Mouse (Mus musculus): Measurements from ENCODE around the gene Mepce. TPM values are rescaled to one million over a fixed set of nuclear protein-coding genes. Genes with fewer than 3 reads are reported as not detected.
"Not testable (repeated sequence)": the region's sequence is repeated elsewhere in the genome, so short reads cannot be mapped to it uniquely, and the experiment has no call there.

Gene Mepce
- total RNA-seq, 2 experiments from 2014 or later, result 24.2 to 28.7 TPM

DNA sequence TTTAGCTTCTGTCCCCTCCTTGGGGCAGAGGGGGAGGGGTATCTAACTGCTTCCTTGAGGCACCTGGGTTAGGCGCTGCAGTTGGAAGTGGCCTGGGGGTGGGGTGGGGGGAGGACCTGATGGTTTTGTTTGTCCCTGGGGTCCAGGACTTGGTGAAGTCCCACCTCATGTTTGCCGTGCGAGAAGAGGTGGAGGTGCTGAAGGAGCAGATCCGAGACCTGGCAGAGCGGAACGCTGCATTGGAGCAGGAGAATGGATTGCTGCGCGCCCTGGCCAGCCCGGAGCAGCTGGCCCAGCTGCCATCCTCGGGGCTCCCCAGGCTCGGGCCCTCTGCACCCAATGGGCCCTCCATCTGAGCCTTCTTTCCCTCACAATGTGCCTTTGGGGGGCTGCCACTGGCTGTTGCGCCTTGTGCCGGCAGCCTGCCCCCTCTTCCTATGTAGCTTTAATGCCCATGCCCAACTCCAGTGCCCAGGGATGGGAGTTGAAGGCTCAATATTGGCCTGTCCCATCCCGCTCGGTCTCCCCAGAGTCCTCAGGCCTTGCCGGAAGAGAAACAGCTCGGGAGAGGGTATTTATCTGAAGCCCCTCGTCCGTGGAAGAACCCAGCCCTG lies 28.4 kb downstream of the Mepce start:
- no peak for DNase-seq

DNA sequence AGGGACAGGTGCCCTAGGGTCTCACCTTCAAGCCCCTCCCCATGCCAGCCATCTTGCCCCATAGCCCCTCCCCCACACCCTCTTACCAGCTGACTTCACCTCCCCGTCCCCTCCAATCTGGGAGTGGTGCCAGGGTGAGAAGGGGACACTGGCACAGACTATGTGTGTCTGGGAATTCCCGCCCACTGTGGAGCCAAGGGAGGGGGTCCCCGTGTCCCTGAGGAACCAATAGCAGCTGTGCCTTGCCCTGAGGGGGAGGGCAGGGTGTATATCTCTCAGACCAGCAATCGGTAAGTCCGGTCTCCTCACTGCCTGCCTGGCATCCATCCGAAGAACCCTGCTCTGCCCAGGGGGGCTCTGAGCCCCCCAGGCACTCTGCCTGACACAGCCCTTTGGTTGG lies 29.6 kb downstream of the Mepce start:
- peak; percentile 58 to 61 for DNase-seq

- DNase-seq, result peak; percentile 88 to 94
Observed at GRCm38 (mm10) chr5:137756882-137757661, 30.4 kb downstream of the Mepce start.

DNA sequence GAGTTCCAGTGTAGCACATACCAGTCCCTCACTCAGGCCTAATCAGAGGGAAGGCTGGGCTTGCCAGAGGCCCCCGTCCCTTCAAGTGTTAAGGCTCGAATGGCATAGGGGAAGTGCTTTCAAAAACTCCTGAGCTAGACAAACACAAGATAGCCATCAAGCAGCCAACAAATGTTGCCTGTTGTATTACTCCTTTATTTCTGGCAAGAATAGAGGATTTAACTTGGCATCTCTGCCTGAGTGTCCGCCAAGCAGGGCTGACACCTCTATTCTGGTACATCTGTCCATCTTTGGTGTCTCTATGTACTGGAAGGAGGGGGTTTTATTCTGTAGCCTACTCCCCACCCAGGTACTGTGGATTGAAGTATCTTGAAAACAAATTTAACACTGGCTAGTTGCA lies 31.3 kb downstream of the Mepce start:
- no peak for DNase-seq

DNA sequence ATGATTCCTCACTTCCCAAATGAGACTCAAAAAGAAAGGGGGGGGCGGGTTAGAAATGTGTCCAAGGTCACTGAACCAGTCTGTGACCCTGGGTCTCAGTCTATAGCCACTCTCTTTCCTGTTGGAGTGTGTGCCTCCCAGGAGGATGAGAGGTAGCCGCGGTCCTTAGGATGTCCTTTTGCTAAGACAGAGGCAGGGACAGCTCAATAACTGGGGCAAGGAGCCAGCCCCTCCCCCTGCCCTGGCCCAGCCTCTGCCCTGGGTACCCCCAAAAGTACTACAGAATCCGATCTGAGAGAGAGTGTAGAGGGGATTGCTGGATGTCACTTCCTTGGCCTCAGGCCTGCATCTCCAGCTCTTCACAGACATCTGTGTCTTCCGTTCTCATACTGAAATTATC lies 32.0 kb downstream of the Mepce start:
- DNase-seq, result no peak

DNA sequence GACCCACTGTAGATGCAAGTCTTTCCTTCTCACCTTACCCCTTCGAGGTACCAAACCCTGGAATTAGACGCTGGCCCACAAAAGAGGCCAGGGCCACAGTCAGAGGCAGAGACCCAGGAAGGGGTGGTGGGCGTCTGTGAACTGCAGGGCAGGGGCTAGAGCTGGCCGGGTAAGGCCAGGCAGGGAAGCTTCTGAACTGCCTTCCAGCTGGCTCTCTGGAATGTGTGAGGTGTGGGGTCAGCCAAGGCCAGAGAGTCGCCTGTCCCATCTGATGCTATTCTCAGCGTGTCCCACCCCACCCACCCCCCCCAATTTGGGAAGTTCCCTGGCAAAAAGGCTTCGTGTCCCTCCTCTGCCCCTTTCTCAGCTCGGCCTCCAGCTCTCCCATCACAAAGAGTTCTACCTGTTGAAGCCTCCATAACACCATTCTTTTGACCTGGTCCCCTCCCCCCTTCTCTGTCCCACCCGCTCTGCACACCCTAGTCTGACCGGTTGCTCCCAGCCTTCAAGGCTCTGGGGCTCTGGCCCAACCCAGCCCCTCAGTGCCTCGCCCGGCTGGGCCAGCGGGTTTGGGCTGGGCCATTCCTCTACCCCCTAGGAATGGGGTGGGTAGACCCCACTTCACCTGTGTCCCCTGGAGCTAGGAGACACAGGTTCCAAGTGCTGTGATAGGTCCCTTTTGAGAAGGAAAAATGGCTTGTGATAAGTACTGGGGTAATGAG lies 34.2 kb downstream of the Mepce start:
- DNase-seq, result peak; percentile 59 to 72

- no peak for DNase-seq
Observed at GRCm38 (mm10) chr5:137751988-137752387, 35.5 kb downstream of the Mepce start.

DNA sequence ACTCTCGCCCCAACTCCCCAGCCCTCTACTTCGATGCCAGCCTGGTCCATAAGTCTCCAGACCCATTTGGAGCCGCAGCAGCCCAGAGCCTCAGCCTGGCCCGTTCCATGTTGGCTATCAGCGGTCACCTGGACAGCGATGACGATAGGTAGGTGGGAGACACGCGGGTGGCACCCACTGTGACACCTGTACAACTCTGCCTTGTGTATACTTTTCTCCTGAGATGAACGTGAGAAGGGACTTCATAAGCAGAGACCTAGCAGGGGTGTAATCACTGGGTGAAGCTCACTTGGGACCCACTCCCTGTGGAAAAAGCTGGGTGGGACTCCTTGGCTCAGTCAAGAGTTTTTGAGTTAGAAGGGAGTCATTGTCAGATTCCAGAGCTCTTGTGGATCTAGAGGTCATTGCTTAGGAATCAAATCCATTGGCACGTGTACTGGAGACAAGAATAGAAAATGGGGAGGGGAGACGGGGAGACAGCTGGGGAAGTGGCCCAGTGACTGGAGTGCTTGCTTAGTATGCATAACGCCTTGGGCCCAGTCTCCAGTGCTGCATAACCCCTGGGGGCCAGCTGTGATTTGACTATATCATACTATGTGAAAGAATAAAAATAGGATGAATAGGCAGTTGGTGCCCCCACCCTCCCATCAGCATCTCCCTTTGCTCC lies 36.1 kb downstream of the Mepce start:
- peak; percentile 53 to 65 for DNase-seq

GRCm38 (mm10) chr5:137750212-137750611 lies 37.2 kb downstream of the Mepce start:
- not testable (repeated sequence) for DNase-seq

DNA sequence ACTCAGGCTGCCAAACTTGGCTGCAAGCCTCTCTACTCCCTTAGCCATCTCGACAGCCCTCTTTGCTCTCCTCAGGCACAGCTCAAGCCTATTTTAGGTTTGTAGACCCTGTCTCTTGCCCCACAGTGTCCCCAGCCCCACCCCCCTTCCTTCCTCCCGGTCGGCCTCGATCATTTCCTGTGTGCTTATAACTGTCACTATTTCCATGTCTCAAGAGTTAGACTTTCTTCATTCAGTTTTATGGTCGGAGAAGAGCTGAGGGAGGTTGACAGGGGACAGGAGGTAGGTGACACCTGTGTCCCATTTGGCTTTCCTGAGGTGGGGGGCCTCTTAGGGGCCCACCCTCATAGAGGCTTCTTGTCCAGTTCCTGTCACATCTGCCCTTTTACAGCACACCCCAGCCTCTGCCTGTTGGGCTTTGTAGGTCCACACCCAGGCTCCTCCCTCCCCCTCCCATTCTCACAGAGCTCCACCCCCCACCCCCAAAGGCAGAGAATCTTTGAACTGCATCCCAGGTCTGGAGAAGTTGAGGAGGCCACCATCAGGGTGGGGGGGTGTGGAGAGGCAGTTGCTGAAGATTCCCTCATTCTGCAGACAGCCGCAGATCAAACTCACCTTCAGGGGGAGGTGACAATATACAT lies 38.1 kb downstream of the Mepce start:
- peak; percentile 49 to 53 for DNase-seq

DNA sequence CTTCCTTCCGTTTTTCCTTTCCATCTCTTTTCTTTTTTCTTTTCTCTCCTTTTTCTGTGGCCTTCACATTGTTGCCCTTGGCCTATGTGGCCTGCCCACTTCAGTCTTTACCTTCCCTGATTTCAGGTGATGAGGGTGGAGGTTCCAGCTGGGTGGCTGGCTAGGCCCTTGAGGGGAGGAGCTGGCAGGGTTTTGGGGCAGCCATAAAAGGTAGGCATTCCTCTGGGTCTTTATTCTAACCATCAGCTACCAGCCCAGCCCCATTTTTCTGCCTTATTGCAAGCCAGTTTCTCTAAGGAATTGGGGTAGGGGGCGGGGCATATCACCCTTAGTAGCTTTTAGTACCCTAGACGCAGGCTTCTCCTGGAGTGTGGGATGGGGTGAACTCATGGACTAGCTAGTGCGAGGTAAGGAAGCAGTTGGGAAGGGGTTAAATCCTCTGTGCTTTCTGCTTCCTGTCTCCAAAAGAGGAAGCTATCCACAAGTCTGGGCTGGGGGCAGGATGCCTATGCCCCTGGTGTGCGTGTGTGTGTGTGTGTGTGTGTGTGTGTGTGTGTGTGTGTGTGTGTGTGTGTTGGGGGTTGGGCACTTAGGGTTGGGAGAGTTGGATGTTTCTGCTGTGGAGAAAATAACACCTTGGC lies 39.2 kb downstream of the Mepce start:
- peak; percentile 54 to 68 for DNase-seq

DNA sequence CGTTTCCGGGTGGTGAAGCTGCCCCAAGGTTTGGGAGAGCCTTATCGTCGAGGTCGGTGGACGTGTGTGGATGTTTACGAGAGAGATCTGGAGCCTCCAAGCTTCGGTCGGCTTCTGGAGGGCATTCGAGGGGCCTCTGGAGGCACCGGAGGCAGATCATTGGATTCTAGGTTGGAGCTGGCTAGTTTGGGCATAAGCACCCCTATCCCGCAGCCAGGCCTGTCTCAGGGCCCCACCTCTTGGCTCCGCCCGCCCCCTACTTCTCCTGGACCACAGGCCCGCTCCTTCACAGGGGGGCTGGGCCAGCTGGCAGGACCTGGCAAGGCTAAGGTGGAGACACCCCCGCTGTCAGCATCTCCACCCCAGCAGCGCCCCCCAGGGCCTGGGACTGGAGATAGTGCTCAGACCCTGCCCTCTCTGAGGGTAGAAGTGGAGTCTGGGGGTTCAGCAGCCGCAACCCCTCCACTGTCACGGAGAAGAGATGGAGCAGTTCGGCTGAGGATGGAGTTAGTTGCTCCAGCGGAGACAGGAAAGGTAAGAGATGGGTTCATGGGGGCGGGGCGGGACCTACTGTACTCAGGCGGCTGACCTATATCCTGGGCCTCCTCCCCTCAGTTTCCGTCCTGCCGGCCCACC lies 40.0 kb downstream of the Mepce start:
- DNase-seq, result peak; percentile 72 to 76

GRCm38 (mm10) chr5:137746851-137747325 lies 40.6 kb downstream of the Mepce start:
- DNase-seq, result no peak

GRCm38 (mm10) chr5:137746282-137746850 lies 41.1 kb downstream of the Mepce start:
- peak; percentile 82 to 85 for DNase-seq

GRCm38 (mm10) chr5:137745214-137746171 lies 42.0 kb downstream of the Mepce start, which contains the start of gene Tsc22d4:
TSS of gene Tsc22d4 (plus strand) at chr5:137745730.
- DNase-seq, result peak; percentile 95 to 97

- DNase-seq, result no peak
Observed at GRCm38 (mm10) chr5:137744197-137744596, 43.3 kb downstream of the Mepce start.

DNA sequence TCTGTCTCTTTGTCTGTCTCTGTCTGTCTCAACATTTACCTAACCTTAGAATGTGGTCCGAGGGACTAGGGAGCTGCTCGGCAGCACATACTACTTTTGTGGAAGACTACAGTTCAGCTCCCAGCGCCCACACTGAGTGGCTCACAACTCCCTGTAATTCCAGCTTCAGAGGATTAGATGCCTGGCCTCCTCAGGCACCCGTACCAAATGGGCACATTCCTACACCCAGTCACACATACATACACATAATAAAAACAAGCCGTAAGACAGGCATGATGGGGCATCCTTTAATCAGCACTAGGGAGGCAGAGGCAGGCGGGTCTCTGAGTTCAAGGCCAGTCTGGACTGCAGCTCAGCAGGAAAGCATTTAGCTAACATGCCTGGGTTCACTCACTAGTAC lies 44.6 kb downstream of the Mepce start:
- no peak for DNase-seq

- no peak for DNase-seq
Observed at GRCm38 (mm10) chr5:137742048-137742447, 45.4 kb downstream of the Mepce start.

All from heart, adult 18-20 months (tissue).